Mouse (Mus musculus) embryo, embryonic 11 days (tissue): ENCODE results near the gene Gm813.

ENCODE experiments used
- DNase-seq: peaks from one replicate; pipeline ENCODE4 v3.0.0-alpha.2; 2015

Gm813 gene

GRCm38 (mm10) chr16:58603831-58604230, 12.9 kb downstream of the Gm813 start:
- no peak for DNase-seq

GRCm38 (mm10) chr16:58600846-58601245, 15.9 kb downstream of the Gm813 start:
- DNase-seq, result no peak

GRCm38 (mm10) chr16:58591299-58591698, 25.5 kb downstream of the Gm813 start:
- DNase-seq, result no peak

GRCm38 (mm10) chr16:58589444-58589843, 27.3 kb downstream of the Gm813 start:
- no peak for DNase-seq

GRCm38 (mm10) chr16:58573949-58574722, 42.6 kb downstream of the Gm813 start:
- DNase-seq, result no peak

- DNase-seq, result no peak
These were observed 46.0 kb downstream of the Gm813 start for GRCm38 (mm10) chr16:58570694-58571264.
